Mouse (Mus musculus): ENCODE results near the gene Wipi2. TPM values are rescaled to one million over a fixed set of nuclear protein-coding genes. Genes with fewer than 3 reads are reported as not detected.
A peak's percentile ranks its signal among the peaks of the same experiment; 100 is the strongest.

Wipi2 gene
- total RNA-seq, 1 experiment: 62.4 TPM

- in situ Hi-C loops (cut with MboI; ENCODE audit: low sequenced_read_pairs in 2 of 2, unreplicated experiment in 2 of 2): no loop called here
- H3K36me3 ChIP-seq (ENCODE audit: control insufficient read depth, insufficient read depth, low read length, poor library complexity, severe bottlenecking): no peaks in the 10 kb centered on the region
- H3K9me3 ChIP-seq (ENCODE audit: control insufficient read depth, insufficient read depth, low read depth, low read length): no peaks in the 10 kb centered on the region
- DNase-seq (ENCODE audit: low read depth, low spot score): no peak
- no peak overlapping the region for H3K9ac ChIP-seq (ENCODE audit: insufficient read depth, low read depth, low read length, poor library complexity, severe bottlenecking)
- TF ChIP-seq HCFC1 (IDR thresholded peaks at IDR 0.05; ENCODE audit: borderline replicate concordance, insufficient read depth, low read length) (no peak), MAFK (IDR thresholded peaks at IDR 0.05; ENCODE audit: insufficient read depth, low read depth, low read length) (no peak), CHD2 (IDR thresholded peaks at IDR 0.05; ENCODE audit: low read depth, low read length) (no peak), ZC3H11A (IDR thresholded peaks at IDR 0.05; ENCODE audit: borderline replicate concordance, low read depth, low read length) (no peak), ZNF384 (IDR thresholded peaks at IDR 0.05; ENCODE audit: low read depth, low read length) (no peak)
- peaks cover 2 to 7% of the 10 kb centered on the region in 2 experiments; a peak in 2 of 4 replicates for H3K4me1 ChIP-seq (ENCODE audit: control insufficient read depth in 2 of 2, insufficient read depth in 2 of 2, low read length in 2 of 2, poor library complexity in 1 of 2)
- H3K27ac ChIP-seq (ENCODE audit: insufficient read depth, low read depth, low read length, poor library complexity, severe bottlenecking): no peak overlapping the region
- H3K4me3 ChIP-seq (ENCODE audit: insufficient read depth in 1 of 2, low read depth in 1 of 2, low read length in 2 of 2, poor library complexity in 1 of 2, severe bottlenecking in 1 of 2): no peak overlapping the region
Measured at GRCm38 (mm10) chr5:142696865-142697264, 69.4 kb downstream of the Wipi2 start.

GRCm38 (mm10) chr5:142697742-142698141 lies 70.2 kb downstream of the Wipi2 start:
- no peak overlapping the region for H3K4me3 ChIP-seq (ENCODE audit: insufficient read depth in 1 of 2, low read depth in 1 of 2, low read length in 2 of 2, poor library complexity in 1 of 2, severe bottlenecking in 1 of 2)
- in situ Hi-C loops (cut with MboI; ENCODE audit: low sequenced_read_pairs in 2 of 2, unreplicated experiment in 2 of 2): no loop called here
- DNase-seq (ENCODE audit: low read depth, low spot score): no peak

GRCm38 (mm10) chr5:142700842-142701589 lies 73.5 kb downstream of the Wipi2 start:
- in situ Hi-C loops (cut with MboI; ENCODE audit: low sequenced_read_pairs in 2 of 2, unreplicated experiment in 2 of 2): no loop called here
- H3K4me3 ChIP-seq (ENCODE audit: insufficient read depth in 1 of 2, low read depth in 1 of 2, low read length in 2 of 2, poor library complexity in 1 of 2, severe bottlenecking in 1 of 2): peak overlapping the region; percentile 64 to 72

More at GRCm38 (mm10) chr5:142697742-142698141, 70.2 kb downstream of the Wipi2 start:
- no peaks in the 10 kb centered on the region for H3K36me3 ChIP-seq (ENCODE audit: control insufficient read depth, insufficient read depth, low read length, poor library complexity, severe bottlenecking)
- no peak for TF ChIP-seq MAFK (IDR thresholded peaks at IDR 0.05; ENCODE audit: insufficient read depth, low read depth, low read length)
- no peak for TF ChIP-seq ZNF384 (IDR thresholded peaks at IDR 0.05; ENCODE audit: low read depth, low read length)
- no peak for TF ChIP-seq HCFC1 (IDR thresholded peaks at IDR 0.05; ENCODE audit: borderline replicate concordance, insufficient read depth, low read length)
- no peak for TF ChIP-seq ZC3H11A (IDR thresholded peaks at IDR 0.05; ENCODE audit: borderline replicate concordance, low read depth, low read length)
- TF ChIP-seq CHD2 (IDR thresholded peaks at IDR 0.05; ENCODE audit: low read depth, low read length): no peak
- no peak overlapping the region for H3K9ac ChIP-seq (ENCODE audit: insufficient read depth, low read depth, low read length, poor library complexity, severe bottlenecking)
- H3K27ac ChIP-seq (ENCODE audit: insufficient read depth, low read depth, low read length, poor library complexity, severe bottlenecking): no peak overlapping the region
- H3K9me3 ChIP-seq (ENCODE audit: control insufficient read depth, insufficient read depth, low read depth, low read length): no peaks in the 10 kb centered on the region
- peaks cover 2 to 9% of the 10 kb centered on the region in 2 experiments; a peak in 2 of 4 replicates for H3K4me1 ChIP-seq (ENCODE audit: control insufficient read depth in 2 of 2, insufficient read depth in 2 of 2, low read length in 2 of 2, poor library complexity in 1 of 2)

GRCm38 (mm10) chr5:142701651-142702510 lies 74.4 kb downstream of the Wipi2 start:
- Histone ChIP-seq H3K4me3 (ENCODE audit: insufficient read depth in 1 of 2, low read depth in 1 of 2, low read length in 2 of 2, poor library complexity in 1 of 2, severe bottlenecking in 1 of 2) (peak overlapping the region; percentile 72 to 88), H3K9me3 (ENCODE audit: control insufficient read depth, insufficient read depth, low read depth, low read length) (no peaks in the 10 kb centered on the region), H3K27ac (ENCODE audit: insufficient read depth, low read depth, low read length, poor library complexity, severe bottlenecking) (no peak overlapping the region), H3K36me3 (ENCODE audit: control insufficient read depth, insufficient read depth, low read length, poor library complexity, severe bottlenecking) (no peaks in the 10 kb centered on the region), H3K4me1 (ENCODE audit: control insufficient read depth in 2 of 2, insufficient read depth in 2 of 2, low read length in 2 of 2, poor library complexity in 1 of 2) (peaks cover 0 to 6% of the 10 kb centered on the region in 2 experiments; a peak in 1 of 4 replicates), H3K9ac (ENCODE audit: insufficient read depth, low read depth, low read length, poor library complexity, severe bottlenecking) (peak overlapping the region; percentile 79)
- in situ Hi-C loops (cut with MboI; ENCODE audit: low sequenced_read_pairs in 2 of 2, unreplicated experiment in 2 of 2): no loop called here
- TF ChIP-seq CHD2 (IDR thresholded peaks at IDR 0.05; ENCODE audit: low read depth, low read length): no peak
- TF ChIP-seq ZC3H11A (IDR thresholded peaks at IDR 0.05; ENCODE audit: borderline replicate concordance, low read depth, low read length): no peak
- no peak for TF ChIP-seq ZNF384 (IDR thresholded peaks at IDR 0.05; ENCODE audit: low read depth, low read length)
- no peak for TF ChIP-seq MAFK (IDR thresholded peaks at IDR 0.05; ENCODE audit: insufficient read depth, low read depth, low read length)
- no peak for TF ChIP-seq HCFC1 (IDR thresholded peaks at IDR 0.05; ENCODE audit: borderline replicate concordance, insufficient read depth, low read length)
- peak; percentile 87 for DNase-seq (ENCODE audit: low read depth, low spot score)

More at GRCm38 (mm10) chr5:142700842-142701589, 73.5 kb downstream of the Wipi2 start:
- peaks cover 2 to 9% of the 10 kb centered on the region in 2 experiments; a peak in 2 of 4 replicates for H3K4me1 ChIP-seq (ENCODE audit: control insufficient read depth in 2 of 2, insufficient read depth in 2 of 2, low read length in 2 of 2, poor library complexity in 1 of 2)
- no peak overlapping the region for H3K27ac ChIP-seq (ENCODE audit: insufficient read depth, low read depth, low read length, poor library complexity, severe bottlenecking)
- H3K9ac ChIP-seq (ENCODE audit: insufficient read depth, low read depth, low read length, poor library complexity, severe bottlenecking): no peak overlapping the region
- no peaks in the 10 kb centered on the region for H3K36me3 ChIP-seq (ENCODE audit: control insufficient read depth, insufficient read depth, low read length, poor library complexity, severe bottlenecking)
- peak; percentile 91 for DNase-seq (ENCODE audit: low read depth, low spot score)
- H3K9me3 ChIP-seq (ENCODE audit: control insufficient read depth, insufficient read depth, low read depth, low read length): no peaks in the 10 kb centered on the region
- TF ChIP-seq MAFK (IDR thresholded peaks at IDR 0.05; ENCODE audit: insufficient read depth, low read depth, low read length) (no peak), HCFC1 (IDR thresholded peaks at IDR 0.05; ENCODE audit: borderline replicate concordance, insufficient read depth, low read length) (no peak), CHD2 (IDR thresholded peaks at IDR 0.05; ENCODE audit: low read depth, low read length) (no peak), ZC3H11A (IDR thresholded peaks at IDR 0.05; ENCODE audit: borderline replicate concordance, low read depth, low read length) (no peak), ZNF384 (IDR thresholded peaks at IDR 0.05; ENCODE audit: low read depth, low read length) (no peak)
